Mouse (Mus musculus) midbrain, embryonic 13.5 days (tissue): Measurements from ENCODE around the gene Slc25a19. TPM values are rescaled to one million over a fixed set of nuclear protein-coding genes. Genes with fewer than 3 reads are reported as not detected.

ENCODE experiments used
- ATAC-seq: fragments of 200-750 bp; cut with Nextera tagmentation; 2 replicates; pipeline ENCODE4 v1.8.0; 2017; ENCODE audit warnings: mild to moderate bottlenecking, moderate TSS enrichment, moderate library complexity
- H3K27ac ChIP-seq: fragments of 300-500 bp; sonication (generic); 2 replicates; pipeline ENCODE4 v1.5.1; 2015; ENCODE audit warnings: inconsistent platforms, mild to moderate bottlenecking, moderate library complexity
- H3K27me3 ChIP-seq: fragments of 300-500 bp; sonication (generic); 2 replicates; pipeline ENCODE4 v1.6.1; 2015; ENCODE audit warnings: mild to moderate bottlenecking, inconsistent platforms
- H3K36me3 ChIP-seq: fragments of 300-500 bp; sonication (generic); 2 replicates; pipeline ENCODE4 v1.6.1; 2015; ENCODE audit warnings: mild to moderate bottlenecking, inconsistent platforms
- H3K4me1 ChIP-seq: fragments of 300-500 bp; sonication (generic); replicated peaks from 2 replicates; pipeline ENCODE4 v1.6.1; 2015; ENCODE audit warnings: inconsistent platforms
- H3K4me2 ChIP-seq: fragments of 300-500 bp; sonication (generic); replicated peaks from 2 replicates; pipeline ENCODE4 v1.6.1; 2015; ENCODE audit warnings: moderate library complexity, mild to moderate bottlenecking, inconsistent platforms
- H3K4me3 ChIP-seq: fragments of 300-500 bp; sonication (generic); replicated peaks from 2 replicates; pipeline ENCODE4 v1.5.1; 2015; ENCODE audit warnings: mild to moderate bottlenecking, inconsistent platforms
- H3K9ac ChIP-seq: fragments of 300-500 bp; sonication (generic); replicated peaks from 2 replicates; pipeline ENCODE4 v1.6.1; 2015; ENCODE audit warnings: mild to moderate bottlenecking, inconsistent platforms
- H3K9me3 ChIP-seq: fragments of 300-500 bp; sonication (generic); 2 replicates; pipeline ENCODE4 v1.6.1; 2016; ENCODE audit warnings: mild to moderate bottlenecking, inconsistent platforms
- WGBS: fragments of 180-500 bp; shearing (Covaris S2); methylation state at CpG from one replicate; pipeline ENCODE4 v1.1.7; 2015; 5-methylcytosine and 5-hydroxymethylcytosine counted together
- polyA plus RNA-seq: library from polyadenylated mRNA; unstranded; fragments of >200 nt; fragmentation: Nextera tagmentation; extraction: Ambion mirVana; gene quantifications from 2 replicates; pipeline ENCODE4 v1.2.1, GENCODE M21; 2015

The Slc25a19 gene
- polyA plus RNA-seq, 1 experiment from 2014 or later = 35.4 TPM

GRCm38 (mm10) chr11:115638498-115639409, 10.7 kb upstream of the Slc25a19 start:
- H3K9me3 ChIP-seq = no peaks in the 10 kb centered on the region
- 81% methylated on average over 5 of the region's 5 CpGs for WGBS
- no peaks in the 10 kb centered on the region for H3K36me3 ChIP-seq
- no peak overlapping the region for H3K4me2 ChIP-seq
- H3K4me3 ChIP-seq = no peak overlapping the region
- no peak overlapping the region for H3K27ac ChIP-seq
- ATAC-seq = no peak
- no peaks in the 10 kb centered on the region for H3K27me3 ChIP-seq
- no peak overlapping the region for H3K9ac ChIP-seq
- no peaks in the 10 kb centered on the region for H3K4me1 ChIP-seq

GRCm38 (mm10) chr11:115636960-115637359, 8.9 kb upstream of the Slc25a19 start:
- Histone ChIP-seq H3K36me3 (no peaks in the 10 kb centered on the region), H3K9me3 (no peaks in the 10 kb centered on the region), H3K4me3 (no peak overlapping the region), H3K4me2 (no peak overlapping the region), H3K27ac (no peak overlapping the region), H3K27me3 (no peaks in the 10 kb centered on the region), H3K9ac (no peak overlapping the region), H3K4me1 (no peaks in the 10 kb centered on the region)
- no peak for ATAC-seq
- WGBS = 83% methylated on average over 3 of the region's 3 CpGs

- 73% methylated on average over 8 of the region's 8 CpGs for WGBS
- Histone ChIP-seq H3K9ac (no peak overlapping the region), H3K9me3 (no peaks in the 10 kb centered on the region), H3K4me3 (no peak overlapping the region), H3K27ac (no peak overlapping the region), H3K4me1 (no peaks in the 10 kb centered on the region), H3K36me3 (no peaks in the 10 kb centered on the region), H3K4me2 (no peak overlapping the region), H3K27me3 (no peaks in the 10 kb centered on the region)
- ATAC-seq = no peak
These were observed 7.4 kb upstream of the Slc25a19 start for GRCm38 (mm10) chr11:115635484-115635883.

- Histone ChIP-seq H3K4me2 (no peak overlapping the region), H3K9ac (no peak overlapping the region), H3K9me3 (no peaks in the 10 kb centered on the region), H3K27ac (no peak overlapping the region), H3K27me3 (no peaks in the 10 kb centered on the region), H3K4me3 (no peak overlapping the region), H3K4me1 (no peaks in the 10 kb centered on the region), H3K36me3 (no peaks in the 10 kb centered on the region)
- 84% methylated on average over 8 of the region's 8 CpGs for WGBS
- ATAC-seq = no peak
These were observed 6.9 kb upstream of the Slc25a19 start for GRCm38 (mm10) chr11:115635041-115635440.

GRCm38 (mm10) chr11:115634109-115634508, 6.0 kb upstream of the Slc25a19 start:
- no peak overlapping the region for H3K27ac ChIP-seq
- no peak overlapping the region for H3K4me3 ChIP-seq

GRCm38 (mm10) chr11:115632862-115633261, 4.8 kb upstream of the Slc25a19 start:
- Histone ChIP-seq H3K9me3 (no peaks in the 10 kb centered on the region), H3K27me3 (no peaks in the 10 kb centered on the region), H3K36me3 (no peaks in the 10 kb centered on the region), H3K4me1 (0 out of 2 replicates have a peak, but pooled peaks cover 2% of the 10 kb centered on the region), H3K9ac (no peak overlapping the region), H3K4me2 (no peak overlapping the region), H3K27ac (no peak overlapping the region), H3K4me3 (no peak overlapping the region)
- WGBS = 91% methylated on average over 10 of the region's 10 CpGs
- no peak for ATAC-seq

More at GRCm38 (mm10) chr11:115634109-115634508, 6.0 kb upstream of the Slc25a19 start:
- Histone ChIP-seq H3K9me3 (no peaks in the 10 kb centered on the region), H3K9ac (no peak overlapping the region), H3K27me3 (no peaks in the 10 kb centered on the region), H3K4me2 (no peak overlapping the region), H3K4me1 (no peaks in the 10 kb centered on the region), H3K36me3 (no peaks in the 10 kb centered on the region)
- no peak for ATAC-seq
- 75% methylated on average over 3 of the region's 4 CpGs for WGBS

- Histone ChIP-seq H3K27me3 (no peaks in the 10 kb centered on the region), H3K4me2 (no peak overlapping the region), H3K27ac (no peak overlapping the region), H3K4me3 (no peak overlapping the region), H3K36me3 (no peaks in the 10 kb centered on the region), H3K9me3 (no peaks in the 10 kb centered on the region), H3K4me1 (peaks cover 6% of the 10 kb centered on the region), H3K9ac (no peak overlapping the region)
- 80% methylated on average over 7 of the region's 7 CpGs for WGBS
- ATAC-seq = no peak
These were observed 4.2 kb upstream of the Slc25a19 start for GRCm38 (mm10) chr11:115632247-115632646.

GRCm38 (mm10) chr11:115631505-115631890, 3.4 kb upstream of the Slc25a19 start:
- no peak for ATAC-seq
- H3K4me3 ChIP-seq = no peak overlapping the region
- WGBS = 29% methylated on average over 3 of the region's 3 CpGs
- no peaks in the 10 kb centered on the region for H3K9me3 ChIP-seq
- no peaks in the 10 kb centered on the region for H3K27me3 ChIP-seq
- no peak overlapping the region for H3K4me2 ChIP-seq
- no peaks in the 10 kb centered on the region for H3K36me3 ChIP-seq
- H3K27ac ChIP-seq = no peak overlapping the region
- peaks cover 12% of the 10 kb centered on the region for H3K4me1 ChIP-seq
- H3K9ac ChIP-seq = no peak overlapping the region

GRCm38 (mm10) chr11:115630532-115631504, 2.7 kb upstream of the Slc25a19 start:
- Histone ChIP-seq H3K36me3 (no peaks in the 10 kb centered on the region), H3K9ac (no peak overlapping the region), H3K4me2 (no peak overlapping the region), H3K4me3 (no peak overlapping the region), H3K27me3 (no peaks in the 10 kb centered on the region), H3K9me3 (no peaks in the 10 kb centered on the region), H3K27ac (no peak overlapping the region), H3K4me1 (peaks cover 12% of the 10 kb centered on the region)
- no peak for ATAC-seq
- 53% methylated on average over 16 of the region's 16 CpGs for WGBS

- Histone ChIP-seq H3K36me3 (no peaks in the 10 kb centered on the region), H3K4me3 (no peak overlapping the region)
- 90% methylated on average over 13 of the region's 13 CpGs for WGBS
These were observed 1.8 kb upstream of the Slc25a19 start for GRCm38 (mm10) chr11:115629734-115630531.

GRCm38 (mm10) chr11:115628465-115629101, 488 bp upstream of the Slc25a19 start:
- Histone ChIP-seq H3K4me1 (peaks cover 12% of the 10 kb centered on the region), H3K36me3 (peaks cover 3% of the 10 kb centered on the region), H3K27ac (no peak overlapping the region), H3K4me2 (peak overlapping the region; percentile 88), H3K4me3 (peak overlapping the region; percentile 70), H3K9ac (peak overlapping the region; percentile 23; the same call in 1 of the 2 replicates), H3K9me3 (no peaks in the 10 kb centered on the region), H3K27me3 (no peaks in the 10 kb centered on the region)
- ATAC-seq = no peak
- 57% methylated on average over 13 of the region's 13 CpGs for WGBS

More at GRCm38 (mm10) chr11:115629734-115630531, 1.8 kb upstream of the Slc25a19 start:
- Histone ChIP-seq H3K4me2 (no peak overlapping the region), H3K27me3 (no peaks in the 10 kb centered on the region), H3K4me1 (peaks cover 12% of the 10 kb centered on the region), H3K9ac (no peak overlapping the region), H3K9me3 (no peaks in the 10 kb centered on the region), H3K27ac (no peak overlapping the region)
- no peak for ATAC-seq
